Mouse (Mus musculus) cerebellum, postnatal 10 days (tissue): ENCODE results near the gene Gpr137c.
A peak's percentile ranks its signal among the peaks of the same experiment; 100 is the strongest.

ENCODE experiments used
- DNase-seq, 2 experiments: peaks; one replicate each; pipeline ENCODE4 v3.0.0; 2021; ENCODE audit warnings: mixed read lengths in 2 of 2

The Gpr137c gene

DNA sequence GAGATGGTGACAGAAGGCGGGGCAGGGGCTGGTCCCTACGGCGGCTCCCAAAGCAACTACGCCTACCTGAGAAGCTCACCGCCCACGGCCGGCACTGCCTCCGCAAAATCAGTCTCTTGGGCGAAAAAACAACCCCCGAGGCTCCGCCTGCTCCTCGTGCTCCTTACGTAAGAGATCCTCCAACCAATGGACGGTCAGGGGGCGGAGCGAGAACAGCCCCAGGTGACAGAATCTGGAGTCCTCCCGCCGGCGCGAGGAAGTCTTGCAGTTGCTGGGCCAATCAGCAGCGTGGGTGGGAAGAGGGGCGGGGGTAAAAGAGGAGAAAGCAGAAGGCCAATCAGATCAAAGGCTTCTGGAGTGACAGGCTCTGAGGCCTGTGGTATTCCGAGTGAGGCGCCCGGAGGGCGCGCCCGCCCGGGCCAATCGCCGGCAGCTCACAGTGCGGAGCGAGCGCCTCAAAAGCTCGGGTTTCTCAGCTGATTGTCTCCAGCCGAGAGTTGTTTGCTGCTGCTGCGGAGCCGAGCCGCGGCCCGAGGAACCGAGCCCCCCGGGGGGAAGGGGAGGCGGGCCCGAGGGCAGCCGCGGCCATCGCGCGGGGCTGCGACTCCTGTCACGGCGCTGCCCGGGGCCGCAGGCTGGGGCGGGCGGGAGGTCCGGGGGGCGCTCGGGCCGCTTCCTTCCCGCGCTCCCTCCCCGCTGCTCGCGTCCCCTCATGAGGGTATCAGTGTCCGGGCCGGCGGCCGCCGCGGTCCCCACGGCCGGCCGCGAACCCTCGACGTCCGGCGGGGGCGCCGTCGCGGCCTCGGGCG is at the start of gene Gpr137c:
TSS of gene Gpr137c (plus strand) at position 437 of the 809 bp plus-strand sequence.
- peak; percentile 99 for DNase-seq

DNA sequence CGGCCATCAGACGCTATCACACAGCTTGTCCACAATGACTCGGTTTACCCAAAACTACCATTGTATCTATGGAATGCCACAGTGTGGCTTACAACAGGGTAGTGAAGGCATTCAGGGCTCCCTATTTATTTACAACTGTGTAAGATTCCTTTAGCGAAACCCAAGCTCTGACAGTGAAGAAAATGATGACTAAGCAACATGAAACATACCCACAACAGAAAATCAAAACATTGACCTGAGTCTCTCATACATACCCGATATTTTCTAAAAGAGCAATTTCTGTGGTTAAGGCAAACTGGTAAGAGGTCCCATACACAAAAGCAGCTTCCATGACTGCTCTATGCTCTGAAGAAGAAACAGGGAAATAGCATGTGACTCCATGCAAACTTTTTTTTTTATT is 47.3 kb upstream of the Gpr137c start:
- no peak for DNase-seq

DNA sequence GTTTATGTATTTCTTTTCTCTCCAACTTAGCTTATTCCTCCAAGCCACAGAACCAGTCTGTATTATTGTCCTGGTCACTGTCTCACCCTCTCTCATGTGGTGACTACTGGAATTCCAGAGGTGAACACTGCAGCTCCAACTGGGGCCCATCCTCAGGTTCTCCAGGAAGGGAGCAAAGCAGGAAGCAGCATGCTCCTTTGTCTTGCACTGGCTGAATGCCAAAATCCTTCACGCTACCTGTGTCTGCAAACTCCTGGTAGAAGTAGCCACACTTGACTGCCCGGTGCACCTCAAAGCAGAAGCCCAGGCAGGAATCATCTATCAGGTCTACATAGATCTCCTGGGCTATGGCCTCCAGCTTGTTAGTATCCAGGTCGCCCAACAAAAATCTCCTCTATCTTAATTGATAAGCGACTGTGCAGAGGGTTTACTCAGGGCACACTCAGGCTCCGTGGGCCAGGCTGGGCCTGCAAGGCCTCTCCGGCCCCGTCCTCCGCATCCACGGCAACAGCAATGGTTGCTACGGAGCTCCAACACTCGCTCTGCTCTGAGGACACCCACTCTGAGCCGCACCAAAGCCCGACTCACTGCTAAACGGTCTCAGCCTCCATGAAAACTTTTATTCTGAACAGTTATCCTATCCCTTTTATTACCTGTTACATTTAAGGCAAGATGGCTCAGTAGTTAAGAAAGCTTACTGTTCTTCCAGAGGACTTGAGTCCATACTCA is 44.3 kb upstream of the Gpr137c start:
- DNase-seq: peak; percentile 7 to 13

DNA sequence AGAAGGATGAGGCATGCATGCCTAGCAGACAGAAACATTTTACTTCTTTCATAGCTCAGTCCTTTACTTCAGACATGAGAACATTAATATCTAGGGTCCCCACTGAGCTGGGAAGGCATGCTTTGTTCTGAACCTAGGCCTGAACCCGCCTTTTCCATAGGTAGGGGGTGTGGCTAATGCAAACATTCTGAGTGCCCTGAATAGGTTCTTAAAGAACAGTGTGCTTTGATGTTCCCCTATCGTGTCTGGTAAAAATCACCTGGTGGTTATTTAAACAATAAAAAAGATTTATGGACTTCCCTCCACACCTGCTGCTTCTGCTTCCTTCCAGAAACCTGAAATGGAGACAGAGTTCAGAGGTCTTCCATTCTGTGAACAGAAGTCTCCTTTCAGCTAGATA is 40.3 kb upstream of the Gpr137c start:
- DNase-seq: no peak

DNA sequence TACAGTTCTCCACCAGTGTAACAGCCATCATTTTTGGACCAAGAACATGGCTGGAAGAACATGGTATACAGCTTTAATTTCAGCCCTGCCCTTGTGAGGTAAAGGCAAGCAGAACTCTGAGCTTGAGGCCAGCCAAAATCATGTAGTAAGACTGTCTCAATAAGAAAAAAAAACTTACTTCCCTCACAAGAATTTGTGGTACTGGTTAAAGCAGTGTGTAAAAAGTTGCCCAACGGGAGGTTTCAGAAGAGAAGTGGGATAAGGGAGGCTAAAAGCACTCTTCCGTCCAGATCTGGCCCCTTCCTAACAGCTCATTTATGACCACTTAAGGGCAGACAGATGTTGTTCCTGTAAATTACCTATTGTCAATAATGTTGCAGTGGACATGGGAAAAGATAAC is 39.9 kb upstream of the Gpr137c start:
- DNase-seq: no peak

DNA sequence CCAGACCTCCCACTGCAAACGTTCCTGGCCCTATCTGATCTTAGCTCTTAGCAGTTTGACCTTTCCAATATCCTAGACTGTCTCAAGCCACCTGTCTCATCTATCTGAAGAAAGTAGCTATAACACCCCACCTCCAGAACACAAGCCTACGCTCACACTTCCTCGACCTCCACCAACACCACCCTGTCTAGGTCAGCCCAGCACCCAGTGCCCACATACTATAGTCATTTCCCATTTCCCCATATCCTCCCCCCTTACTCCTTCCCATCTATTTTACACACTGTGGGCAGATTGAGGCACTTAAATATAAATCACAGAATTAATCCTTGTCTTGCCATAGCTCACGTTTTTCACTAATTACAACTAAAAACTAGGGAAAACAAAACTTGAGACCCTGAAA is 37.9 kb upstream of the Gpr137c start:
- DNase-seq: no peak

DNA sequence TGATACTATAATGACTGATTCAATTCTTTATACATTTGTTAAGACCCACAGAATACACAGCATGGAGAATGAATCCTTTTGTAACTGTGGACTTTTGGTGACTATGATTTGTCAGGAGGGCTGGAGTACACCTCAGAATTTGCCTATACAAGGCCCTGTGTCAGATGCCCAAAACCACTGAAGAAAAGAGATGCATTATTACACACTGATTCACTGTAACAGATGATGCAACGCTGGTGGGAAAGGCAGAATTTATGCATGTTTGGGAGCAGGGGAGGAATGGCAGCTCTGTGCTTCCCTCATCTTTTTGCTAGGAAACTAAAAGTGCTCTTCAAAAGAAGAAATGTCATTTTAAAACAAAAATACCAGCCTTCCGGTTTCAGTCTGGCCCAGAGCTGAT is 28.5 kb upstream of the Gpr137c start:
- DNase-seq: no peak

DNA sequence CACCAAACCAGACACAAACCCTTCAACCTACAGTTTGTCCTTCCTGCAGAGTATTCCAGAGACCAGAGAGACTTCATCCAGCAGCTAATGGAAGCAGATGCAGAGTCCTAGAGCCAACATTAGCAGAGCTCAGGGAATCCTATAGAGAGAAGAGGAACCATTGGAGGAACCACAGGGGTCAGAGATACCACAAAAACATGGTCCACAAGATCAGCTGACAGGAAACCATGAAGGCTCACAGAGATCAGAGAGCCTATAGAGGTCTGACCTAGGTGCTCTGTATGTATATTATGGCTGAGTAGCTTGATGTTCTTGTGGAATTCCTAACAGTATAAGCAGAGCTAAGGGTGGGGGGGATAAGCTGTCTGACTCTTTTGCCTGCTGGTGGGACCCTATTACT is 18.9 kb upstream of the Gpr137c start:
- DNase-seq: no peak

DNA sequence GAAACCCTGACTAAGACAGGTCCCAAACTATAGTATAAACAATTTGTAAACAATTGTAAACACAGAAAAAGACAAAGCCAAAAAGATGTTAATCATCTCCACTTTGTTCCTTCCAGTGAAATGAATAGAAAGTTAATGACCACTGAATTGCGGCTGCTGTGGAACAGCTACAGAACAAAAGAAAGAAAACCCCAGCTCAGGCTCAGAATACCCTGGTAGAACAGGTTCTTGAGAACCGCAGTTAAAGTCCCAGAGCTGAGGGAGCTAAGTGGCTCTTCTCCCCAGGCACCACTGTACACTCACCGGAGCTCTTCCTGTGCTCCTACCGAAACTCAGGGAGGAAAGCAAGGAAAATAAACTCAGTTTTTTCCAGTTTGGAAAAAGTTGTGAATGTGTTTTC is 8.8 kb upstream of the Gpr137c start:
- no peak for DNase-seq

DNA sequence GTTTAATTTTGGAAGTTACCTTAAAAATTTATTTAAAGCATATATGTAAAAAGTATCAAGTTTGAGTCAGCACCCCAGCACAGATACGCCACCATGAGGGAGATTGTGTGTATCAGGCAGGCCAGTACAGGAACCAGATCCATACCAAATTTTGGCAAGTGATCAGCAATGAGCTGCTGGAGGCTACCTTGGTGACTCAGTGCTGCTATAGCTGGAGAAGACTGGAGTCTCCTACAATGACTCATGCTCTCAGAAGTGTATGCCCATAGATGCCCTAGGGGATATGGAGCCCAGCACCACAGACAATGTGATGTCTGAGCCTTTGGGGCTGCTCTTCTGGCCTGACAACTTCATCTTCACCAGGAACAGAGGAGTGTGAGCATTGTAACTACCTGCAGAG is 8.1 kb upstream of the Gpr137c start:
- no peak for DNase-seq

DNA sequence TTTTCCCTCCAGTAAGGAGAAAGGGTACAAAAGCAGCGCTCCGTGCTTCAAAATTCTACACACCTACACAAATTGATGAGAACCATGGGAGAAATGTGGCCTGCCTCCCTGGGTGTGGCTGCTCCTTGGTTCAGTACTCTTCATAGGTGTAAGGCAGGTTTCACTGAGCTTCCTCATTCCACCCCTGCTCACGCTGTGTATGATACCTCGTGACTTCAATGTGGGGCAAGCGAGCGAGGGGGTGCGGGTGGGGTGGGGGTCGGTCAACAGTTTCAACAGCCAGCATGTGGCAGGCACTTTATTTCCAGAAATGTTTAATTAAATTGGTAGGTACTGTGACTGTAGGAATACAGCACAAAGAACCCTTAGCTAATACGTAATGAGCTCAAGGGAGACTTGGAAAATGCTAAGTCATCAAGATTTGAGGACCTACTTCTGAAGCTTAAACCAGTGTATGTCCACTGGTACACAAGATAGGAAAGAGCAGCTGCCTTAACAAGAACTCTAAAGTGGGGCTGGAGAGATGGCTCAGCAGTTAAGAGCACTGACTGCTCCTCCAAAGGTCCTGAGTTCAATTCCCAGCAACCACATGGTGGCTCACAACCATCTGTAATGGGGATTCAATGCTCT is 2.7 kb upstream of the Gpr137c start:
- DNase-seq: no peak

DNA sequence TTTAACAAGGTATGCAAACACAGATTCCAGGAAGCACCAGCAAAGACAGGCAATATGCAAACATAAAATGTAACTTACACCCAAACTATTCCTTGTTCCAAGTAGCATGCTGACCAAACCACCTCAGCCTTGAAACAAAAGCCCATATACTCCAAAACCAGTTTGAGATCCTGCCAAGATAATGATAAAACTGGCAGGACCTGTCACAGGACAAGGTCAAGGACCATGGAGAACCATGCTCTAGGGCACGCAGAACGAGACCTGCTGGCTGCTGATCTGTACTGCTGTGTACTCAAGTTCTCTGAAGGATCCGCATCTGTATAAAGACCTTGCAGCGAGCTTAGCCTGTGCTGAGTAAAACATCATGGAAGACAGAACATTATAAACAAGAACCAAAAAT is 1.8 kb upstream of the Gpr137c start:
- DNase-seq: no peak

DNA sequence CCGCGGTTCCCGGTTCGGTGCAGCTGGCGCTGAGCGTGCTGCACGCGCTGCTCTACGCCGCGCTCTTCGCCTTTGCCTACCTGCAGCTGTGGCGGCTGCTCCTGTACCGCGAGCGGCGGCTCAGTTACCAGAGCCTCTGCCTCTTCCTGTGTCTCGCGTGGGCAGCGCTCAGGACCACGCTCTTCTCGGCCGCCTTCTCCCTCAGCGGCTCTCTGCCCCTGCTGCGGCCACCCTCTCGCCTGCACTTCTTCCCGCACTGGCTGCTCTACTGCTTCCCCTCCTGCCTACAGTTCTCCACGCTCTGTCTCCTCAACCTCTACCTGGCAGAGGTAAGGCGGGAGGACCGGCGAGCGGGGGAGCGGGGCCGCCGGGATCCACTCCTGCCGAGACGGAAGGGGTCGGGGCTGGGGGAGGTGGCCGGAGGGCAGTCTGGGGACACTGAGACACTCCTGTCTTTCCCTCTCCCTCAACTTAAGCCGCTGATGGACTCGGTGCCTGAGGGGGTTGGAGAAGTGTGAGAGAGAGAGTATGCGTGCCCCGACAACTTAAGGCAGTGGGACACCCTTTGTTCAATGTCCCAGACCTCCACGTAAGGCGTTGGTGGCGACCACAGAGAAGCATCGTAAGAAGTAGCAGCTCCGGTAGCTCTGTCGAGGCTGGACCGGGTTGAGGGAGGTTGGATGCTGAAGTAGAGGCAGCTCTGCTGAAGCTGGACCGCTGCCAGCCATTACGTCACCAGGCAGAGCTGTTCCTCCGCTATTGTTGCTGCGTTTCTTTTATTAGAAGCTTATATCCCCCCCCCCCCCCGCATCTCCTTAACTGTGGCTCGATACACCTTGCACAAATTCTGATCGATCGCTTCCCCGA is 806 bp downstream of the Gpr137c start, which contains the start of gene Txndc16:
TSS of gene Txndc16 (minus strand) at position 239 of the 867 bp plus-strand sequence.
- DNase-seq: peak; percentile 96 to 97

DNA sequence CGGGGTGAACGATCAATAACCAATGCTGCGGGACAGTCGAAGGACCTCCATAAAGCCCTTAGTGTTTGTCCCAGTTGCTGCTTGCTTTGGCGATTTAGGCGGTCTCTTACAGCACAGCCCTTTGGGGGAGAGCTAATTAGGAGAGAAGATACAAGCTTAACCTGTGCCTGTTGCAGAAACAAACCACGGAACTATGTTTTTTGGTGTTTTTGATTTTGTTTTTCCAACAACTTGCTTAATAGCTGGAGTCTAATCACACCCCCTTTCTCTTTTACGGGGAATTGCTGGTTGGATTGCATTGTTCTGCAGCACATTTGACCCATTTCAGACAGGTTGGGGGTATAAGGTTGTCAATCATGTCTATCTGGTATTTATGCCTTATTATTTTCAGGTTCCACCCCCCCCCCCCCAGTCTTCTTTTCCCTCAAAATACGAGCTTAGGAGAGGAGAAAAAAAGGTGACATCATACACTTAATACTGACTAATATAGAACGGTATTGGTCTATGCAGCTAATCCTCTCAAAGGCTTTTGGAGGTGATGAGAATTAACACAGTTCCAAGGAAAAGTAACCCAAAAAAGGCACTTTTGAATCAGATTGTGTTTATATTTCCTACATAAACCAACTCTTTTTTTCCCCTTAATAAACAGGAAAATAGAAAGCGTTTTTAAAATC is 1.6 kb downstream of the Gpr137c start:
- DNase-seq: no peak

DNA sequence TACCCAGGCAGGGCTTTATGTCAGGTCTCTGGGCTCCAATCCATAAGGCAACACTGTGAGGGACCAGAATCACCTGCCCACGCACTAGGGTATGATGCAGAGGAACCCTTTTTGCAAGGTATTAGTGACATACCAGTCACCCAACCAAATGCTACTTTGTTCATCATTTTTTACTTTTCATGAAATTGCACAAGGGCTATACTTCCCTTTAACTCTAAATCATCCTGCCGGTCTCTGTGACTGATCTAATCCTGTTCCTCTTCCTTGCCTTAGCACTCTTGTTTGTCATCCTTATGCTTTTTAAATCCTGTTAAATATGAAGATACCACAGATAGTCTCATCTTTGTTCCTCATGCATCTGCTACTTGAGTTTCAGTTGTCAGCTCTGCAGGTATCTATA is 19.5 kb downstream of the Gpr137c start:
- DNase-seq: no peak

DNA sequence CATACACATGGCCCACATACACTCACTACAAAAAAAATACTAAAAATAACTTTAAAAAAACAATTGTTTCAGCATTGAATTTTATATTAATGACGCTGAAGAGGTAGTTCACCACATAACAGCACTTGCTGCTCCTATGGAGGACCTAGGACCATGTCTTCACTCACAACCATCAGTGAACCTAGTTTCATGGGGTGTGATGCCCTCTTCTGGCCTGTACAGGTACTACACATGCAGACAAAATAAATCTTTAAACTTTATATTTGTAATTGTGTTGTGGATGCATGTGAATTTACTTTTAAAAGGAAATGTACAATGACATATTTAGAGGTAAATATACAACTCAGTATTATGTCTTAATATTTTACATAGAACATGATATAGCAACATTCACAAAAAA is 22.1 kb downstream of the Gpr137c start:
- DNase-seq: peak; percentile 13 to 23

DNA sequence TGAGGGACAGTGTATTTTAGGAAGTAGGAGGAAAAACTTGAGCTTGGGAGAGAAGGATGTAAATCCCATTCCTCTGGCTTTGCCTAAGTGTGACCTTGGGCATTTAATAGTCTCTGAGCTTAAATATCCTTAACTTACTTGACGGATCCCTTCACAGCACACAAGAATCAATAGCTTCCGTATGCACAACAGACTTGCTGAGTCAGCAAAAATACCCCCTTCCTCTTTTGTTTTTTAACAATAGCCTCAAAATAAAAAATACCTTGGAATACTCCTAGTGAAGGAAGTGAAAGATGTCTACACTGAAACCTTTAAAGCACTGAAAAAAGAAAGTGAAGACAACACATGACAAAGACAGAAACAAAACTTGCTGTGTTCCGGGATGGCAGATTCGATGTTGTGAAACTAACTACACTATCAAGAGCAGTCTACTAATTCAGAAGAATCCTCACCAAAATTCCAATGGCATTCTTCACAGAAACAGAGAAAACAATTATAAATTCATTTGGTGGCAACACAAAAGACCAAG is 32.1 kb downstream of the Gpr137c start:
- no peak for DNase-seq

DNA sequence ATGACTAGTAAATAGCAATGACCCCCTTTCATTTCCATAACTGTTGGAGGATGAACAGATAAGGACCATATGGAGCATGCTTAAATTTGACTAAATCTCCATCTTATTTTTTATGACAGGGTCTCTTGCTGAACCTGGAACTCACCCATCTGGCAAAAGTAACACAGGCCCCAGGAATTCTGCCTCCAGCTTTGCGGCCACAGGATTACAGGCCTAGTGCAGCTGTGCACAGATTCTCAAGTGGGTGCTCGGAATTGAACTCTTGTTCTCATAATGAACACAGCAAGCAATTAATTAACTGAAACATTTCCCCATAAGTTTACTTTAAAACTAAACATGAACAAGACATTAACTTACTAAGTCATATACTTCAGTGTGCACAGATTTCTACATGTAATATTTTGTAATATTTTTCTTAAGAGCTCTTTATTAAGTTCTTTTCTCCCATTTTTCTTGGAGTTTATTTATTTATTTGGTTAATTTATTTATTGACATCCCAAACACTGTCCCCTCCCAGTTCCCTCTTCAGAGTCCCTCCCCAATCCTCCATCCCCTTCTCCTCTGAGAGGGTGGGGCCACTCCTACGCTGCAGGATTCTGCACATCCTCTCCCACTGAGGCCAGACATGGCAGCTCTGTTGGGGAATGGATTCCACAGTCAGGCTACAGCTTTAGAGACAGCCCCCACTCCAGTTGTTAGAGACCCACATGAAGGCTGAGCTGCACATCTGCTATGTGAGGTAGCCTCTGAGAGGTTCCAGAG is 44.5 kb downstream of the Gpr137c start:
- DNase-seq: no peak

DNA sequence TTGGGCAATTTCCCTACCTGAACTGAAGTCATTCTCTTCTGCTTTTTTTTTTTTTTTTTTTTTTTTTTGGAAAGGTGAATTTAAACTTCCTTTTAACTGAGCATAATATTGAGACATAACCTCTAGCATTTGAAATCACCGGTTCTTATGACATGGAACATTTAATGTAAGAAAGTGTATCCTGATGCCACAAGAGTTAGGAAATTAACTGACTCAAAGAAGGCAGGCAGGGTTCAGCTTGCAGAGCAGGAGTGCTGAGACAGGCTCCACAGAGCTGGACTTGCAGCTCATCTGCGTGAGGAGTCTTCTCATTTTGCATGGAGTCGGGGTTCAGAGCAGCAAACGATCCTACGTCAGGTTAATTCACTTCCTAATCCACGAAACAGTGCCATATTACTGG is 56.3 kb downstream of the Gpr137c start:
- DNase-seq: no peak

DNA sequence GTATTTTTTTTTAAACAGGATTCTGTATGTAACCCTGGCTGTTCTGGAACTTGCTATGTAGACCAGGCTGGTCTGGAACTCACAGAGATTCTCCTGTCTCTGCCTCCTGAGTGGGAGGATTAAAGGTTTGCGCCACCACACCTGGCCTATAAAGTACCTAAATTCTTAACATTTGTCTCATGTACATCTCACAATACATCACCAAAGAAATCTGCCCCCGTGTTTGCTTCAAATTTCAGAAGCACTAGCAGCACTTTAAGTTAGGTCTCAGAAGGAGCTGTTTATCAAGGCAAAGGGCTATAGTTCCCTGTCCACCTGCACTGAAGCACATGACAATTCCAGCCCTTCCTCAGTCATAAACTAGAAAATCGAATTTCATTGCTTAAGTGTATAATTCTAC is 62.5 kb downstream of the Gpr137c start:
- no peak for DNase-seq

DNA sequence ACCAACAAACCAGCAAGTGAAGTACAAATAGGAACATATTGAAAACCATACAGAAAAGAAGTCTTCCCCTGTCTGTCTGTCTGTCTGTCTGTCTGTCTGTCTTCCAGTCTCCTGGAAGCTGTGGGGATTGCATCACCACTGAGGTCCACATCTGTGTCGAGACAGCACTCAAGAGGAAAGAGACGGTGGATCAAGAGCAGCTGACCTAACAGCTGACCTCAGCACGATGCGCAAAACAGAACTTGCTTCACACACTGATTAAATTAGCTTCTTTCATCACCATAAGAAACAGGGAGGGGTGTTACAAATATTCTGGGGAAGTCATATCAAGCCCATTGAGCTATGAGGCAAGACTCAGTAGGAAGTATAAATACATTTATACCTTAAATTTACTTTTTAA is 72.1 kb downstream of the Gpr137c start:
- no peak for DNase-seq
